Mouse (Mus musculus) bone marrow, adult 2 months (tissue): ENCODE measurements around the gene Gm30191.

Experiments used
- CTCF ChIP-seq: fragments of 200-500 bp; IDR thresholded peaks from 2 replicates; pipeline ENCODE4 v1.5.1; 2011; ENCODE audit warnings: low read length, control low read depth; ENCODE audit not compliant: control insufficient read depth, insufficient read depth
- POLR2A ChIP-seq: fragments of 200-500 bp; IDR thresholded peaks from 2 replicates; pipeline ENCODE4 v1.6.1; 2011; ENCODE audit warnings: low read depth, mild to moderate bottlenecking, control low read depth, low read length, borderline replicate concordance; ENCODE audit not compliant: control insufficient read depth

DNA sequence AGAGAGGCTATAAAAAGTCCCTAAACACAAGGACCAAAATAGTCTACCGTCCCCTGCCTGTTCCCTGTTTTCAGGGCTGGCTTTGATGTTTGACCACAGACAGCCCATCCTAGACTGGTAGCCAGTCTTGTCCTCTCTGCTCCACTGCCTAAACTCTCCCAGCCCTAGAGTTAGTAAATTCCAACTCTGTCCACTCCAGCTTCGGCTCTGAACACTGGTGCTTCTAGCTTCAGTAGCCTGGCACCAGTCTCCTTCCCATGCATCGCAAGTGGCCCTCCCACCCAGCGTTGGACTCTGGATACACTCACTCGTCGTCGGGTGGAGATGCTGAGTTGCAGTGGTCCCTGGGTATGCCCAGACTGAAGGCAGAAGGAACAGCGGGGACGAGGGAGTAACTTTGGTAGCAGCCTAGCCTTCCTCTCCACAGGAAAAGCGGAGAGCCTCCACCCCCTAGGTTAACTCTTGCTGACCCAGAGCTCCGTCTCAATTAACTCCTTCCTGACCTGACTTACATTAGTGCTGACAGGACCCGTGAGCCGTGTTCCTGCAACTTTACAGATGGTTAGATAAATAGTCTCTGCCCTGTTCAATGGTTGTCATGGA is 7.1 kb downstream of the Gm30191 start, which contains the start of gene Grrp1:
- TF ChIP-seq CTCF, result no peak
- no peak for TF ChIP-seq POLR2A
